In the genomic region with DNA sequence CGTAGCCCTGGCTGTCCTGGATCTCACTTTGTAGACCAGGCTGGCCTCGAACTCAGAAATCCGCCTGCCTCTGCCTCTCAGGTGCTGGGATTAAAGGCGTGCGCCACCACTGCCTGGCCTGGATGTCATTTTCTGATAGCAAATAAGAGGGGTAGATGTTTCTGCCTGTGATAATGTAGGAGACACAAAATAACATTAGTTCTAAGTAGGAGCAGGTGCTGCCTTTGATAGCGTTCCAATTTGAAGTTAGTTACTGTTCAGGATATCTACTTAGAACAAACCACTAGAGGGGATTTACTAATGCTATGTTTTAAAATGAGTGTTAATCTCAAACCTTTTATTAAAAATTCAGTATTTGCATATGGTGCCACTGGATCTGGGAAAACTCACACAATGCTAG, we compare ENCODE assay signal across 21 mouse cellular contexts. TPM values are rescaled to one million over a fixed set of nuclear protein-coding genes. Genes with fewer than 3 reads are reported as not detected.
DNase-seq lines count a peak whose midpoint lies in the region; ATAC-seq and TF ChIP-seq lines count a peak whose summit lies in the region.
"Had no signal": no experiment of that assay in that cellular context is flagged by ENCODE, and none has a peak within 500 bp of the region (broad histone marks: within the 10 kb centered on the region; RNA-seq: fewer than 3 reads in every experiment).

No protein-coding gene starts in this region.

- no peak overlapping the region for H3K9ac ChIP-seq in midbrain, embryonic 11.5 days (ENCODE audit: low read length)
- no peak overlapping the region for H3K9ac ChIP-seq in midbrain, postnatal 0 days (replicated peaks; ENCODE audit: low read length, poor library complexity, severe bottlenecking)
- H3K9ac ChIP-seq in hindbrain, embryonic 12.5 days: no peak overlapping the region

- H3K27me3 ChIP-seq in midbrain, embryonic 11.5 days (ENCODE audit: control insufficient read depth, insufficient read depth, low read length): no peaks in the 10 kb centered on the region
- H3K27me3 ChIP-seq in midbrain, postnatal 0 days (ENCODE audit: insufficient read depth, low read length): no peaks in the 10 kb centered on the region
- H3K27me3 ChIP-seq in hindbrain, embryonic 12.5 days: no peaks in the 10 kb centered on the region
- H3K27me3 ChIP-seq: CH12.LX, Patski had no signal

- no peak for TF ChIP-seq CTCF in midbrain, postnatal 0 days (IDR thresholded peaks at IDR 0.05)

- H3K27ac ChIP-seq in midbrain, embryonic 11.5 days (ENCODE audit: low read depth, low read length): no peak overlapping the region
- no peak overlapping the region for H3K27ac ChIP-seq in midbrain, postnatal 0 days (ENCODE audit: low read depth, low read length)
- H3K27ac ChIP-seq in hindbrain, embryonic 12.5 days: no peak overlapping the region

- no peak overlapping the region for H3K4me3 ChIP-seq in midbrain, embryonic 11.5 days (ENCODE audit: low read depth, low read length)
- H3K4me3 ChIP-seq in midbrain, postnatal 0 days (ENCODE audit: low read depth, low read length): no peak overlapping the region
- no peak overlapping the region for H3K4me3 ChIP-seq in hindbrain, embryonic 12.5 days

- H3K4me2 ChIP-seq in midbrain, embryonic 11.5 days: no peak overlapping the region
- no peak overlapping the region for H3K4me2 ChIP-seq in midbrain, postnatal 0 days (ENCODE audit: low read depth, low read length, poor library complexity, severe bottlenecking)
- H3K4me2 ChIP-seq in hindbrain, embryonic 12.5 days (replicated peaks): no peak overlapping the region

- H3K9me3 ChIP-seq in midbrain, embryonic 11.5 days (ENCODE audit: control insufficient read depth, low read length): no peaks in the 10 kb centered on the region
- no peaks in the 10 kb centered on the region for H3K9me3 ChIP-seq in midbrain, postnatal 0 days (ENCODE audit: low read length)
- H3K9me3 ChIP-seq in hindbrain, embryonic 12.5 days (replicated peaks): no peaks in the 10 kb centered on the region
- H3K9me3 ChIP-seq: G1E had no signal

- no peaks in the 10 kb centered on the region for H3K4me1 ChIP-seq in midbrain, embryonic 11.5 days (ENCODE audit: control insufficient read depth, insufficient read depth, low read length)
- no peaks in the 10 kb centered on the region for H3K4me1 ChIP-seq in midbrain, postnatal 0 days (ENCODE audit: insufficient read depth, low read length)
- no peaks in the 10 kb centered on the region for H3K4me1 ChIP-seq in hindbrain, embryonic 12.5 days

- ATAC-seq in midbrain, embryonic 11.5 days (ENCODE audit: low FRiP score): no peak
- no peak for ATAC-seq in midbrain, postnatal 0 days (ENCODE audit: low FRiP score)
- peak; percentile 61 for ATAC-seq in megakaryocyte progenitor cell, adult 5-6 weeks (replicated peaks; ENCODE audit: poor library complexity)
- peak; percentile 78 for ATAC-seq in megakaryocyte-erythroid progenitor cell, adult 5-6 weeks (replicated peaks; ENCODE audit: low FRiP score, low TSS enrichment, poor library complexity, severe bottlenecking)
- ATAC-seq in hindbrain, embryonic 12.5 days (ENCODE audit: low FRiP score): no peak
- ATAC-seq: activated CD4-positive, CD25-positive, alpha-beta regulatory T cell, adult 4 months; CD4-positive, CD25-positive, alpha-beta regulatory T cell, adult 4 months; Patski had no signal

- DNase-seq in midbrain, embryonic 11.5 days (ENCODE audit: low spot score, missing footprints): peak; percentile 69
- DNase-seq in midbrain, postnatal 0 days (ENCODE audit: low spot score): no peak
- no peak for DNase-seq in cerebellum, adult 8-10 months
- DNase-seq: adrenal gland, adult 2 months; adrenal gland, adult 8-10 months; adrenal gland, postnatal 10 days; adrenal gland, postnatal 14 days; adrenal gland, postnatal 25 days; adrenal gland, postnatal 36 days; B cell, adult 2 months; cerebellum, adult 11 months; cerebellum, adult 11-12 months; cerebellum, adult 18-20 months had no signal

- WGBS in midbrain, embryonic 11.5 days: 91% methylated on average over 6 of the region's 6 CpGs
- 95% methylated on average over 6 of the region's 6 CpGs for WGBS in midbrain, postnatal 0 days
- 95% methylated on average over 6 of the region's 6 CpGs for WGBS in hindbrain, embryonic 12.5 days

- peaks cover 8% of the 10 kb centered on the region for H3K36me3 ChIP-seq in midbrain, embryonic 11.5 days (ENCODE audit: control insufficient read depth, insufficient read depth, low read length)
- H3K36me3 ChIP-seq in midbrain, postnatal 0 days (ENCODE audit: insufficient read depth, low read length): no peaks in the 10 kb centered on the region
- H3K36me3 ChIP-seq in hindbrain, embryonic 12.5 days: peaks cover 12% of the 10 kb centered on the region; the same call in 1 of the 2 replicates

RNA-seq across cellular contexts. Expression of gene Mettl15, which starts 8.8 kb away (rescaled TPM):
- polyA plus RNA-seq in midbrain, embryonic 11.5 days (2014; fragmentation: Nextera tagmentation; extraction: Ambion mirVana): 12.3 and 15.5 TPM in 2 replicates
- total RNA-seq in midbrain, postnatal 0 days (2014; rRNA removed): 5.9 and 10.2 TPM in 2 replicates
- 7.4 and 9.1 TPM in 2 replicates for polyA plus RNA-seq in midbrain, postnatal 0 days (2015; fragmentation: Nextera tagmentation; extraction: Ambion mirVana)
- 12.5 and 15.3 TPM in 2 replicates for total RNA-seq in megakaryocyte progenitor cell, adult 5-6 weeks (2015)
- 9.5 and 10.0 TPM in 2 replicates for total RNA-seq in megakaryocyte progenitor cell, adult 5-6 weeks (2017)
- total RNA-seq in megakaryocyte-erythroid progenitor cell, adult 5-6 weeks (2014; fragmentation: Nextera tagmentation): 10.6 and 10.7 TPM in 2 replicates
- 9.7 and 9.8 TPM in 2 replicates for total RNA-seq in megakaryocyte-erythroid progenitor cell, adult 5-6 weeks (2017)
- 10.1 and 12.0 TPM in 2 replicates for polyA plus RNA-seq in hindbrain, embryonic 12.5 days (2016; fragmentation: Nextera tagmentation; extraction: Ambion mirVana)

RNA-seq across cellular contexts. Expression of gene Kif18a, which starts 8.8 kb away (rescaled TPM):
- polyA plus RNA-seq in midbrain, embryonic 11.5 days (2014; fragmentation: Nextera tagmentation; extraction: Ambion mirVana): 47.0 and 47.9 TPM in 2 replicates
- total RNA-seq in midbrain, postnatal 0 days (2014; rRNA removed): 1.6 and 3.0 TPM in 2 replicates
- polyA plus RNA-seq in midbrain, postnatal 0 days (2015; fragmentation: Nextera tagmentation; extraction: Ambion mirVana): 1.5 and 1.7 TPM in 2 replicates
- 26.6 and 27.5 TPM in 2 replicates for total RNA-seq in megakaryocyte progenitor cell, adult 5-6 weeks (2015)
- total RNA-seq in megakaryocyte progenitor cell, adult 5-6 weeks (2017): 22.7 and 31.2 TPM in 2 replicates
- 23.5 and 29.0 TPM in 2 replicates for total RNA-seq in megakaryocyte-erythroid progenitor cell, adult 5-6 weeks (2014; fragmentation: Nextera tagmentation)
- 31.3 and 37.5 TPM in 2 replicates for total RNA-seq in megakaryocyte-erythroid progenitor cell, adult 5-6 weeks (2017)
- 22.1 and 23.2 TPM in 2 replicates for polyA plus RNA-seq in hindbrain, embryonic 12.5 days (2016; fragmentation: Nextera tagmentation; extraction: Ambion mirVana)
- polyA plus RNA-seq: adrenal gland, adult 2 months had no signal

Comparison
In these comparisons a context has a peak if more than half of its experiments do, and no peak if none do; other contexts are left out.
1. ATAC-seq: peak in megakaryocyte progenitor cell, adult 5-6 weeks (single experiment) and megakaryocyte-erythroid progenitor cell, adult 5-6 weeks (single experiment); none in midbrain, embryonic 11.5 days (single experiment), midbrain, postnatal 0 days (single experiment) and hindbrain, embryonic 12.5 days (single experiment).